Mouse (Mus musculus): Measurements from ENCODE around the gene Wdr92. TPM values are rescaled to one million over a fixed set of nuclear protein-coding genes. Genes with fewer than 3 reads are reported as not detected.

Wdr92 gene
- polyA plus RNA-seq, 1 experiment from 2014 or later = 24.3 TPM

DNA sequence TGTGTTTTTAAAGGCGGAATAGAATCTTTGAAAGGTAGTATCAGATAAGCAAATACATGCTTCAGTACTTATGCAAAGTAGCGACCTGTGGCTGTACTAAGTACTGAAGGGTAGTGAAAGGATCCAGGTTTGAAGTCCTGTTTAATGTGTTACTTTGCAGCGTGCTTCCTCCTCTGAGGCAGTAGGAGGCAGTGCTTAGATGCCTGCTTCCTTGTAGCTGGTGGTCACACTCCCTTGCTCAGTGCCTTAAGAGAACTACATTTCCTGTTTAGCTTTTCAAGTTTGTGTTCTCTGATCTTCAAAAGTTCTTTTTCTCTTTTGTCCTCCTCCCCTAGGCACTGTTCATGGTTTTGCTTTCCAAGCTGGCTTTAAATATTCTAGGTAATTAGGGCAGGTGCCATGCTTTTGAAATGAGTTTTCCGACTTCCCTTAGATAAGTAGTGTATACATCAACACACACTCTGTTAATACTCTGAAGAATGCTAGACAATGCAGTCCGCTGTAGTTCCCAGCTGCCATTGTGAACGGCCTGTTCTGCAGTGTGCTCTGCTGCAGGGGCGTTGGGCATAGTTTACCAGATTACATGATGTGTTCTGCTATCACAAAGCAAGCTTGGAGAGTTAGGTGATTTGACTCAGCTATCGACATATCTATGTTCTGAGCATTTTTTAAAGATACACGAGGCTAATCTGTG, 10.4 kb downstream of the Wdr92 start:
- Histone ChIP-seq H3K36me3 (ENCODE audit: control insufficient read depth, insufficient read depth, low read length) (peaks cover 36% of the 10 kb centered on the region), H3K27me3 (replicated peaks; ENCODE audit: control insufficient read depth, insufficient read depth, low read length) (no peaks in the 10 kb centered on the region), H3K27ac (replicated peaks; ENCODE audit: low read depth, low read length) (no peak overlapping the region), H3K4me3 (ENCODE audit: low read depth, low read length) (no peak overlapping the region), H3K4me2 (ENCODE audit: low read depth, low read length) (no peak overlapping the region), H3K4me1 (ENCODE audit: control insufficient read depth, insufficient read depth, low read length) (no peaks in the 10 kb centered on the region), H3K9ac (ENCODE audit: low read depth, low read length) (no peak overlapping the region), H3K9me3 (ENCODE audit: control insufficient read depth, low read length) (no peaks in the 10 kb centered on the region)
- WGBS = 77% methylated on average over 9 of the region's 9 CpGs
- ATAC-seq (ENCODE audit: low read depth) (peak; percentile 92), DNase-seq (ENCODE audit: low spot score) (peak; percentile 31)

DNA sequence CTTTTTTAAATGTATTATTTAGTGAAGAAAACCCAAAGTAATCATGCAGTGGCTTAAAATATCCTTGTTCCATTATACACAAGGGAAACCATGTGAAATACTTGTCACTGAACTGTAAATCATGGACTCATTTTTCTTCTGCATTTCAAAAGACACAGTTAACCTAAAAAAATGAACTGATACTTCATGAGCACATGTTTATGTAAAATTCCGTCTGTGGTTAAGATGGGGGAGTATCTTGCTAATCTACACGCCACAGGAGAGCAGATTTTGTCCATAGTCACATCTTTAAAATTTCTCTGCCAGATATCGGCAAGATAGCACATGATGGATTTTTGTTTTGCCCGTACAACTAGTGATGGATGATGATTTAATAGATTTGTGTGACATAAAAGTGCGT, 17.3 kb downstream of the Wdr92 start:
- DNase-seq (ENCODE audit: low spot score) (no peak), ATAC-seq (ENCODE audit: low read depth) (no peak)
- H3K4me1 ChIP-seq (ENCODE audit: control insufficient read depth, insufficient read depth, low read length) = no peaks in the 10 kb centered on the region
- no peak overlapping the region for H3K9ac ChIP-seq (ENCODE audit: low read depth, low read length)
- peaks cover 93% of the 10 kb centered on the region for H3K36me3 ChIP-seq (ENCODE audit: control insufficient read depth, insufficient read depth, low read length)
- no peak overlapping the region for H3K4me2 ChIP-seq (ENCODE audit: low read depth, low read length)
- 92% methylated on average over 5 of the region's 5 CpGs for WGBS
- no peak overlapping the region for H3K4me3 ChIP-seq (ENCODE audit: low read depth, low read length)
- H3K9me3 ChIP-seq (ENCODE audit: control insufficient read depth, low read length) = no peaks in the 10 kb centered on the region
- H3K27ac ChIP-seq (replicated peaks; ENCODE audit: low read depth, low read length) = no peak overlapping the region
- H3K27me3 ChIP-seq (replicated peaks; ENCODE audit: control insufficient read depth, insufficient read depth, low read length) = no peaks in the 10 kb centered on the region

DNA sequence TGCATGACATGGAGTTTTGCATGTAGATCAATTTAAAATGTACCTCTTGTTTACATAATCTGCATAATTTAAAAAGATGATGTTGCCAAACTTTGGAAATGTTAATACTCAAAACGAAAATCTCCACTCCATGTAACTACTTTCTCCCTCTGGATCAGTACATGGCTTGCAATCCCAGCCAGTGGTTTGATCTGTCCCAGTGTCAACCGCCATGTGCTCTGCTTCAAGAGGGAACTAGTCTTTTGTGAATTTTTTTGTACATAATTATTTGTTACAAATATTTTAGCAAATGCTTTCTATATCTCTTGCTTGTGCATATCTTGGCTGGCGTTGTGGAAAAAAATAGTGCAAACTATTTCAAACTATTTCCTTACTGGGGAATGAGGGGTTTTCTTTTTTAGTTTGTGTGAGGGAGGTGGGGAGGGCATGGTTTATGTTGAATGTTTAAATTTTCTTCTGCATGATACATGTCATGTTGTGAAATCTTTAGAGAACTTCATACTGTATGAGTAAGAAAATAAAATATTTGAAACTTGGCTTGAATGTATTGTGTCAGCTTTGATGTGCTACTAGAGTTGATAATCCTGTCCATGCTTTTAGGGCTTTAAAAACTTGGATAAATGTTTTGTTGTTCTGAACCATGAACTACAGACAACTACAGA, 18.1 kb downstream of the Wdr92 start:
- no peaks in the 10 kb centered on the region for H3K4me1 ChIP-seq (ENCODE audit: control insufficient read depth, insufficient read depth, low read length)
- no peak overlapping the region for H3K9ac ChIP-seq (ENCODE audit: low read depth, low read length)
- ATAC-seq (ENCODE audit: low read depth) (no peak), DNase-seq (ENCODE audit: low spot score) (no peak)
- no peak overlapping the region for H3K27ac ChIP-seq (replicated peaks; ENCODE audit: low read depth, low read length)
- no peak overlapping the region for H3K4me2 ChIP-seq (ENCODE audit: low read depth, low read length)
- WGBS = 93% methylated on average over 3 of the region's 3 CpGs
- H3K9me3 ChIP-seq (ENCODE audit: control insufficient read depth, low read length) = no peaks in the 10 kb centered on the region
- H3K36me3 ChIP-seq (ENCODE audit: control insufficient read depth, insufficient read depth, low read length) = peaks cover 88% of the 10 kb centered on the region
- H3K27me3 ChIP-seq (replicated peaks; ENCODE audit: control insufficient read depth, insufficient read depth, low read length) = no peaks in the 10 kb centered on the region
- no peak overlapping the region for H3K4me3 ChIP-seq (ENCODE audit: low read depth, low read length)

DNA sequence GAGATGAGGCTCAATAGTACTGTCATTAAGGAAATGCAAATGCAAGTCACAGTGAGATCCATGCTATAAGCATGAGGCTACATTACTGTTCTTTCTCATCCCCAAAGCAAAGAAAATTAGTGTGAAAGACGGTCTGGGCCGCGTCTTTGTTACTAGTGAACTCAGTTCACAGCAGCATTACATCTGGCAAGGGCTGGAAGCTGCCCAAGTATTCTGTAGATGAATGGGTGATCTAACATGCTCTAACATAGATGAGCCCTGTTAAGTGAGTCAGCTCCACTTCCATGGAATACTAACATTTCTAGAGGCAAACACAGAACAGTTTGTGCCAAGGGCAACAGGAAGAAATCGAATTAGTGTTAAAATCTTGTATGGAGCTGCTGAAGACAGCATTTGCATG, 19.0 kb downstream of the Wdr92 start:
- no peak overlapping the region for H3K4me2 ChIP-seq (ENCODE audit: low read depth, low read length)
- ATAC-seq (ENCODE audit: low read depth) = no peak
- no peaks in the 10 kb centered on the region for H3K4me1 ChIP-seq (ENCODE audit: control insufficient read depth, insufficient read depth, low read length)
- no peak for DNase-seq (ENCODE audit: low spot score)
- no peak overlapping the region for H3K9ac ChIP-seq (ENCODE audit: low read depth, low read length)
- H3K27ac ChIP-seq (replicated peaks; ENCODE audit: low read depth, low read length) = no peak overlapping the region
- H3K9me3 ChIP-seq (ENCODE audit: control insufficient read depth, low read length) = no peaks in the 10 kb centered on the region
- no peaks in the 10 kb centered on the region for H3K27me3 ChIP-seq (replicated peaks; ENCODE audit: control insufficient read depth, insufficient read depth, low read length)
- 95% methylated on average over 4 of the region's 4 CpGs for WGBS
- peaks cover 84% of the 10 kb centered on the region for H3K36me3 ChIP-seq (ENCODE audit: control insufficient read depth, insufficient read depth, low read length)
- no peak overlapping the region for H3K4me3 ChIP-seq (ENCODE audit: low read depth, low read length)

DNA sequence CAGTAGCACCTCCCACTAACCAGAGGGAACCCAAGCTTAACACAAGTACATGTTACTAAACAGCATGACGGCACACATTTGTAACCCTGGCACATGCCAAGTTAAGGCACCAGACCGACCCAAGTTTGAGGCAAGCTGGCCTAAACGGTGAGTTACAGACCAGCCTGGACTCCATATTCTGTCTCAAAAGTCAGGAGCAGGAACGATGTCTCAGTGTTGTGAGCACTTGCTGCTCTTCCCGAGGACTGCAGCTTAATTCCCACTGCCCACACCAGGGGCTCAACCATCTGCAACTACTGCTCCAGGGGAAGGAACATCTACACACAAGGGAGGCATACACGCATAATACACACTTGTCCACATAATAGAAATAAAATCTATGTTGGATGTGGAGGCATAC, 20.6 kb downstream of the Wdr92 start:
- ATAC-seq (ENCODE audit: low read depth) (no peak), DNase-seq (ENCODE audit: low spot score) (no peak)
- Histone ChIP-seq H3K4me3 (ENCODE audit: low read depth, low read length) (no peak overlapping the region), H3K4me1 (ENCODE audit: control insufficient read depth, insufficient read depth, low read length) (no peaks in the 10 kb centered on the region), H3K27ac (replicated peaks; ENCODE audit: low read depth, low read length) (no peak overlapping the region), H3K9me3 (ENCODE audit: control insufficient read depth, low read length) (no peaks in the 10 kb centered on the region), H3K36me3 (ENCODE audit: control insufficient read depth, insufficient read depth, low read length) (peaks cover 80% of the 10 kb centered on the region), H3K9ac (ENCODE audit: low read depth, low read length) (no peak overlapping the region), H3K4me2 (ENCODE audit: low read depth, low read length) (no peak overlapping the region), H3K27me3 (replicated peaks; ENCODE audit: control insufficient read depth, insufficient read depth, low read length) (no peaks in the 10 kb centered on the region)
- 89% methylated on average over 6 of the region's 6 CpGs for WGBS

DNA sequence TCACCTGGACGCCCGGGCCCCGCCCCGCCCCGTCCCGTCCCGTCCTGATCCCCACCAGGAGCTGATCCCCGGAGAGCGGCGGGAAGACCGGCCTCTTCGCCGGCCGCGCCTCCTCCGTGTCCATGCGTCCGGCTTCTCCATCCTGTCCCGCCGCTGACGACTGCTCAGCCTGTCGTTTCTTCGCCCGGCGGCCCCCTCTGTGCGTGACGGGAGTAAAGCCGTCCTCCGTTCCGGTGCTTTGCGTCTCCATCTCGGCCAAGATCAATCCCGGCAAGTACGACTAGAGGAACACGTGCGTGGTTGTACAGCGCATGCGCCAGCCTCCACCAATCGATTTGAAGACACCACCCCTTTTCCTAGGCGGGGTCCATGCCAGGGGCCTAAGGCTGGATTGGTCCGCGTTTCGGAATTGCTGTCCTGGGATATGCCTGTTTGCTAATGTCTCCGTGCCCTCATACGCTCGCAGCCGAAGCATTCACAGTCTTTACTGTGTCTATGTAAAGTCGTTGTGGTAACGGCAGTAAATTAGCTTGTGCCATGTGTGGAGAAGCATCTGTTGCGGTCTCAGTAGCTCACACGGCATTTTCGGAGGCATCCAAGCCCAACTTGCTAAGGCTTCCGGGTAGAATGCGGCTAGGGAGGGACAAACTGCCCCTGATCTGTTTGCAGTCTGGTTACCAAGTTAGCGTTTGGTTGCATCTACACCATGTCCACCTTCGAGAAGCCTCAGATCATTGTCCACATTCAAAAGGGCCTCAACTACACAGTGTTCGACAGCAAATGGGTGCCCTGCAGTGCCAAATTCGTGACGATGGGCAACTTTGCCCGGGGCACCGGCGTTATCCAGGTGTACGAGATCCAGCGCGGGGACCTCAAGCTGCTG, 29.6 kb downstream of the Wdr92 start, which contains the start of gene Pno1:
Gene Pno1, minus strand, starts transcription at position 311 of the 883 bp plus-strand sequence.
- WGBS = 2% methylated on average over 62 of the region's 65 CpGs

DNA sequence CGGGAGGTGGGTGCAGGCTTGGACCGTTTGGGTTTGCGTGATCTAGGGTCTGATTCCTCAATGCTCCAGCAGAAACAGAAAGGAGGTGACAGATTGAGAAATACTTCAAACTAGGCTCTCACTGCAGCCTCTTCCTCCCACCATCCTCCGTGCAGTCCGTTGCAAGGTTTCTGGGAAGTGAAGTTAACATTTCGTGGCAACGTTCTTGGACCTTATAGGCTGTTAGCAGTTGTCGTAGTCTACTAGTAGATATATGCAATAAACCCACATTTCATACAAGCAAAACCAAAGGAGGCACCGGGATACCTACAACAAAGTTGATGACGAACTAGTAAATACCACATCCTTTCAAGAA, 30.2 kb downstream of the Wdr92 start:
- Histone ChIP-seq H3K27ac (replicated peaks; ENCODE audit: low read depth, low read length) (peak overlapping the region; percentile 82; the same call in 1 of the 2 replicates), H3K9me3 (ENCODE audit: control insufficient read depth, low read length) (no peaks in the 10 kb centered on the region), H3K9ac (ENCODE audit: low read depth, low read length) (peak overlapping the region; percentile 80), H3K36me3 (ENCODE audit: control insufficient read depth, insufficient read depth, low read length) (peaks cover 16% of the 10 kb centered on the region; the same call in 1 of the 2 replicates), H3K4me3 (ENCODE audit: low read depth, low read length) (peak overlapping the region; percentile 79), H3K4me2 (ENCODE audit: low read depth, low read length) (peak overlapping the region; percentile 70), H3K27me3 (replicated peaks; ENCODE audit: control insufficient read depth, insufficient read depth, low read length) (no peaks in the 10 kb centered on the region), H3K4me1 (ENCODE audit: control insufficient read depth, insufficient read depth, low read length) (no peaks in the 10 kb centered on the region; the same call in 1 of the 2 replicates)
- no peak for DNase-seq (ENCODE audit: low spot score)
- 0 out of 2 replicates have a peak, but pooled peaks have one; percentile 0 for ATAC-seq (ENCODE audit: low read depth)
- WGBS = 2% methylated on average over 10 of the region's 10 CpGs

More for the DNA sequence above, 29.6 kb downstream of the Wdr92 start, which contains the start of gene Pno1:
- Histone ChIP-seq H3K9me3 (ENCODE audit: control insufficient read depth, low read length) (no peaks in the 10 kb centered on the region), H3K9ac (ENCODE audit: low read depth, low read length) (peak within 1 kb of the TSS; percentile 80), H3K4me1 (ENCODE audit: control insufficient read depth, insufficient read depth, low read length) (no peaks in the 10 kb centered on the region; the same call in 1 of the 2 replicates), H3K4me2 (ENCODE audit: low read depth, low read length) (peak within 1 kb of the TSS; percentile 70), H3K27me3 (replicated peaks; ENCODE audit: control insufficient read depth, insufficient read depth, low read length) (no peaks in the 10 kb centered on the region), H3K27ac (replicated peaks; ENCODE audit: low read depth, low read length) (peak within 1 kb of the TSS; percentile 82), H3K4me3 (ENCODE audit: low read depth, low read length) (peak within 1 kb of the TSS; percentile 79), H3K36me3 (ENCODE audit: control insufficient read depth, insufficient read depth, low read length) (peaks cover 19% of the 10 kb centered on the region; the same call in 1 of the 2 replicates)
- peak; percentile 99 for DNase-seq (ENCODE audit: low spot score)
- ATAC-seq (ENCODE audit: low read depth) = peak; percentile 98

DNA sequence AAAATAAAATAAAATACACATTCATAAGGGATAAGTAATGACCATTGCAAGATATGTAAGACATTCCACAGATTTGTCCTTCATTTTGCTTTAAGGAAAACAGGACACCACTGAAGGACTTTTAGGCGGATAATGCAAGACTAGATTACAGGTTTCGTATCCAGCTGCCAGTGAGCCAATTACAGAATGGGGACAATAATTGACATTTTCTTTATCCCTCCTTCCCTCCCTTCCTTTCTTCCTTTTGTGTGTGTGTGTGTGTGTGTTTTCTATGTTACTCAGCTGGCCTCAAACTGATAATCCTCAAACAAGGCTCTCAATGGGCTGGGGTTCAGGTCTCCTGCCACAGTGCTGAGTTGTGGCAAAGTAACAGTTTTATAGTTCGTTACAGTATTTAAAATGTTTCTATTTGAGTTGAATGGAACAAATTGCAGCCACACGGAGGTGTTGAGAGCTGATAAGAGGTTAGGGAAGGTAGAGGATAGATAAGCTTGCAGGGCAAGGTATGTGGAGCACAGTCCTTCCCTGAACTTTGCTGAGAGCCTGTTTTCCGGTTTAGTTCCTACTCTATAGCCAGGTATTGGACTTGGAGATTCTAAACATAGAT, 31.1 kb downstream of the Wdr92 start:
- no peak for DNase-seq (ENCODE audit: low spot score)
- H3K4me1 ChIP-seq (ENCODE audit: control insufficient read depth, insufficient read depth, low read length) = no peaks in the 10 kb centered on the region; the same call in 1 of the 2 replicates
- no peaks in the 10 kb centered on the region for H3K27me3 ChIP-seq (replicated peaks; ENCODE audit: control insufficient read depth, insufficient read depth, low read length)
- no peak overlapping the region for H3K27ac ChIP-seq (replicated peaks; ENCODE audit: low read depth, low read length)
- no peaks in the 10 kb centered on the region for H3K9me3 ChIP-seq (ENCODE audit: control insufficient read depth, low read length)
- H3K4me2 ChIP-seq (ENCODE audit: low read depth, low read length) = peak overlapping the region; percentile 70
- peak overlapping the region; percentile 80 for H3K9ac ChIP-seq (ENCODE audit: low read depth, low read length)
- H3K36me3 ChIP-seq (ENCODE audit: control insufficient read depth, insufficient read depth, low read length) = 0 out of 2 replicates have a peak, but pooled peaks cover 10% of the 10 kb centered on the region
- no peak overlapping the region for H3K4me3 ChIP-seq (ENCODE audit: low read depth, low read length)
- no peak for ATAC-seq (ENCODE audit: low read depth)
- 65% methylated on average over 5 of the region's 5 CpGs for WGBS

Measured in embryonic facial prominence, embryonic 14.5 days (tissue).